Mouse (Mus musculus) brain, embryonic 14.5 days (tissue): ENCODE results near the gene Ccm2. TPM values are rescaled to one million over a fixed set of nuclear protein-coding genes. Genes with fewer than 3 reads are reported as not detected.
A peak's percentile ranks its signal among the peaks of the same experiment; 100 is the strongest.
"Not testable (repeated sequence)": the region's sequence is repeated elsewhere in the genome, so short reads cannot be mapped to it uniquely, and the experiment has no call there.

Source experiments
- DNase-seq: peaks from one replicate; pipeline ENCODE4 v3.0.0-alpha.2; 2011; ENCODE audit warnings: low read depth
- CTCF ChIP-seq: fragments of 200-500 bp; IDR thresholded peaks from 2 replicates; pipeline ENCODE4 v1.5.1; 2012; ENCODE audit warnings: inconsistent platforms, mild to moderate bottlenecking, moderate library complexity, borderline replicate concordance; ENCODE audit not compliant: insufficient read depth, insufficient read length; ENCODE audit errors: extremely low read depth
- POLR2A ChIP-seq: fragments of 200-500 bp; IDR thresholded peaks from 2 replicates; pipeline ENCODE4 v1.6.1; 2012; ENCODE audit warnings: mild to moderate bottlenecking, inconsistent platforms, borderline replicate concordance; ENCODE audit not compliant: poor library complexity, insufficient read depth, insufficient read length, severe bottlenecking; ENCODE audit errors: extremely low read depth
- polyA plus RNA-seq: library from polyadenylated mRNA; depleted of rRNA; stranded (reverse); fragments of >200 nt; gene quantifications from 2 replicates; pipeline ENCODE4 v1.2.3, GENCODE M21; 2012

Ccm2 gene
- polyA plus RNA-seq, 1 experiment, result 91.9 TPM

GRCm38 (mm10) chr11:6522782-6523525, 23.7 kb upstream of the Ccm2 start:
- TF ChIP-seq POLR2A (no peak), CTCF (no peak)
- no peak for DNase-seq

GRCm38 (mm10) chr11:6523662-6524088, 23.0 kb upstream of the Ccm2 start:
- no peak for TF ChIP-seq CTCF
- TF ChIP-seq POLR2A, result no peak
- no peak for DNase-seq

GRCm38 (mm10) chr11:6524165-6524879, 22.4 kb upstream of the Ccm2 start:
- no peak for DNase-seq
- TF ChIP-seq POLR2A (no peak), CTCF (no peak)

- no peak for DNase-seq
- no peak for TF ChIP-seq CTCF
- TF ChIP-seq POLR2A, result no peak
Measured at GRCm38 (mm10) chr11:6524880-6525238, 21.8 kb upstream of the Ccm2 start.

GRCm38 (mm10) chr11:6525241-6525640, 21.4 kb upstream of the Ccm2 start:
- DNase-seq, result peak; percentile 22
- TF ChIP-seq POLR2A, result no peak
- no peak for TF ChIP-seq CTCF

GRCm38 (mm10) chr11:6526526-6527255, 20.0 kb upstream of the Ccm2 start:
- not testable (repeated sequence) for DNase-seq

GRCm38 (mm10) chr11:6527256-6528185, 19.2 kb upstream of the Ccm2 start:
- TF ChIP-seq CTCF (no peak), POLR2A (no peak)
- peak; percentile 4 for DNase-seq

- TF ChIP-seq POLR2A (peak; percentile 69; the same call in 1 of the 2 replicates), CTCF (peak; percentile 70)
- peak; percentile 99 for DNase-seq
Measured at GRCm38 (mm10) chr11:6528186-6529006, 18.3 kb upstream of the Ccm2 start.

- no peak for DNase-seq
- TF ChIP-seq POLR2A, result no peak
Measured at GRCm38 (mm10) chr11:6529961-6530360, 16.7 kb upstream of the Ccm2 start.

GRCm38 (mm10) chr11:6530746-6531145, 15.9 kb upstream of the Ccm2 start:
- TF ChIP-seq CTCF, result no peak
- TF ChIP-seq POLR2A, result no peak
- no peak for DNase-seq
